12 mouse cellular contexts compared by ENCODE assay signal in genomic region chr1:132472537-132472936, GRCm38 (mm10). TPM values are rescaled to one million over a fixed set of nuclear protein-coding genes. Genes with fewer than 3 reads are reported as not detected.
DNase-seq lines count a peak whose midpoint lies in the region; ATAC-seq and TF ChIP-seq lines count a peak whose summit lies in the region.
"Had no signal": no experiment of that assay in that cellular context is flagged by ENCODE, and none has a peak within 500 bp of the region (broad histone marks: within the 10 kb centered on the region; RNA-seq: fewer than 3 reads in every experiment).

No protein-coding gene starts in this region.

- WGBS in forebrain, postnatal 0 days, result 58% methylated on average over 5 of the region's 5 CpGs
- WGBS in forebrain, embryonic 15.5 days, result 59% methylated on average over 5 of the region's 5 CpGs
- 43% methylated on average over 5 of the region's 5 CpGs for WGBS in lung, adult 2 months
- 54% methylated on average over 5 of the region's 5 CpGs for WGBS in kidney, embryonic 15.5 days

- no peak for ATAC-seq in forebrain, postnatal 0 days
- ATAC-seq in forebrain, embryonic 15.5 days (replicated peaks), result no peak
- no peak for ATAC-seq in kidney, embryonic 15.5 days (replicated peaks; ENCODE audit: low FRiP score)

- peak; percentile 67 for TF ChIP-seq CTCF in forebrain, postnatal 0 days (IDR thresholded peaks at IDR 0.05; ENCODE audit: low read depth)
- 0 out of 2 replicates have a peak, but pooled peaks have one; percentile 2 for TF ChIP-seq CTCF in lung, adult 2 months (IDR thresholded peaks at IDR 0.05; ENCODE audit: insufficient read depth, low read length)

- no peak for TF ChIP-seq POLR2A in lung, adult 2 months (IDR thresholded peaks at IDR 0.05; ENCODE audit: borderline replicate concordance, extremely low read depth, low read depth, low read length)

- H3K4me3 ChIP-seq in forebrain, postnatal 0 days (ENCODE audit: low read depth, low read length), result no peak overlapping the region
- H3K4me3 ChIP-seq in forebrain, embryonic 15.5 days, result no peak overlapping the region
- no peak overlapping the region for H3K4me3 ChIP-seq in lung, adult 2 months (replicated peaks; ENCODE audit: extremely low read depth, low read depth, low read length)
- H3K4me3 ChIP-seq in kidney, embryonic 15.5 days (replicated peaks), result no peak overlapping the region
- H3K4me3 ChIP-seq: limb, embryonic 13.5 days had no signal

- no peak overlapping the region for H3K4me2 ChIP-seq in forebrain, postnatal 0 days (ENCODE audit: low read depth)
- H3K4me2 ChIP-seq in forebrain, embryonic 15.5 days (replicated peaks), result no peak overlapping the region
- H3K4me2 ChIP-seq in kidney, embryonic 15.5 days, result no peak overlapping the region
- H3K4me2 ChIP-seq: limb, embryonic 13.5 days had no signal

- H3K36me3 ChIP-seq in forebrain, postnatal 0 days (ENCODE audit: insufficient read depth), result no peaks in the 10 kb centered on the region
- H3K36me3 ChIP-seq in forebrain, embryonic 15.5 days, result no peaks in the 10 kb centered on the region
- peaks cover 4% of the 10 kb centered on the region; the same call in 1 of the 2 replicates for H3K36me3 ChIP-seq in kidney, embryonic 15.5 days
- H3K36me3 ChIP-seq: limb, embryonic 13.5 days had no signal

- 0 out of 2 replicates have a peak, but pooled peaks cover 3% of the 10 kb centered on the region for H3K4me1 ChIP-seq in forebrain, postnatal 0 days (ENCODE audit: insufficient read depth)
- H3K4me1 ChIP-seq in forebrain, embryonic 15.5 days, result peaks cover 13% of the 10 kb centered on the region
- H3K4me1 ChIP-seq in lung, adult 2 months (ENCODE audit: control insufficient read depth, insufficient read depth, low read length), result peaks cover 4% of the 10 kb centered on the region
- H3K4me1 ChIP-seq in kidney, embryonic 15.5 days, result peaks cover 8% of the 10 kb centered on the region; the same call in 1 of the 2 replicates

- DNase-seq in forebrain, postnatal 0 days, result peak; percentile 36
- DNase-seq in lung, adult 2 months, result no peak
- DNase-seq in lung, postnatal 14 days, result no peak
- DNase-seq in Muller cell, postnatal 12 days (ENCODE audit: inconsistent ontology term), result peak; percentile 14
- peak; percentile 58 for DNase-seq in retina, postnatal 1 day
- DNase-seq in spleen, postnatal 10 days (ENCODE audit: low spot score in 2 of 2), result no peak
- DNase-seq: adrenal gland, postnatal 10 days; gastrocnemius, postnatal 10 days; right cerebral cortex, adult 18-20 months had no signal

- no peaks in the 10 kb centered on the region for H3K27me3 ChIP-seq in forebrain, postnatal 0 days (ENCODE audit: insufficient read depth, low read length)
- H3K27me3 ChIP-seq in forebrain, embryonic 15.5 days, result no peaks in the 10 kb centered on the region
- no peaks in the 10 kb centered on the region for H3K27me3 ChIP-seq in kidney, embryonic 15.5 days
- H3K27me3 ChIP-seq: limb, embryonic 13.5 days had no signal

- no peak overlapping the region for H3K27ac ChIP-seq in forebrain, postnatal 0 days (ENCODE audit: low read depth, low read length)
- no peak overlapping the region for H3K27ac ChIP-seq in forebrain, embryonic 15.5 days (replicated peaks)
- no peak overlapping the region for H3K27ac ChIP-seq in kidney, embryonic 15.5 days
- H3K27ac ChIP-seq: limb, embryonic 13.5 days had no signal

- no peaks in the 10 kb centered on the region for H3K9me3 ChIP-seq in forebrain, postnatal 0 days (ENCODE audit: low read length)
- no peaks in the 10 kb centered on the region for H3K9me3 ChIP-seq in forebrain, embryonic 15.5 days
- no peaks in the 10 kb centered on the region for H3K9me3 ChIP-seq in kidney, embryonic 15.5 days (replicated peaks)
- H3K9me3 ChIP-seq: limb, embryonic 13.5 days had no signal

- H3K9ac ChIP-seq in forebrain, postnatal 0 days, result no peak overlapping the region
- no peak overlapping the region for H3K9ac ChIP-seq in forebrain, embryonic 15.5 days (replicated peaks)
- no peak overlapping the region for H3K9ac ChIP-seq in kidney, embryonic 15.5 days
- H3K9ac ChIP-seq: limb, embryonic 13.5 days had no signal

RNA-seq across cellular contexts. Expression of gene Rbbp5, which starts 4.6 kb away (rescaled TPM):
- total RNA-seq in forebrain, postnatal 0 days (2014; rRNA removed), result 33.6 and 33.7 TPM in 2 replicates
- 22.8 and 24.7 TPM in 2 replicates for polyA plus RNA-seq in forebrain, postnatal 0 days (2015; fragmentation: Nextera tagmentation; extraction: Ambion mirVana)
- 54.9 and 55.5 TPM in 2 replicates for polyA plus RNA-seq in forebrain, embryonic 15.5 days (2015; fragmentation: Nextera tagmentation; extraction: Ambion mirVana)
- polyA plus RNA-seq in lung, adult 2 months (2012; rRNA removed), result 11.7 and 20.8 TPM in 2 replicates
- polyA plus RNA-seq in kidney, embryonic 15.5 days (2015; fragmentation: Nextera tagmentation; extraction: Ambion mirVana), result 48.1 and 49.7 TPM in 2 replicates

RNA-seq across cellular contexts. Expression of gene Tmem81, which starts 33.5 kb away (rescaled TPM):
- total RNA-seq in forebrain, postnatal 0 days (2014; rRNA removed), result 1.6 and 3.0 TPM in 2 replicates
- polyA plus RNA-seq in forebrain, postnatal 0 days (2015; fragmentation: Nextera tagmentation; extraction: Ambion mirVana), result 0.49 and 0.90 TPM in 2 replicates
- polyA plus RNA-seq in forebrain, embryonic 15.5 days (2015; fragmentation: Nextera tagmentation; extraction: Ambion mirVana), result 1.3 and 1.5 TPM in 2 replicates
- polyA plus RNA-seq in lung, adult 2 months (2012; rRNA removed), result 2.4 and 3.5 TPM in 2 replicates
- 1.5 and 1.6 TPM in 2 replicates for polyA plus RNA-seq in kidney, embryonic 15.5 days (2015; fragmentation: Nextera tagmentation; extraction: Ambion mirVana)

RNA-seq across cellular contexts. Expression of gene Dstyk, which starts 55.2 kb away (rescaled TPM):
- total RNA-seq in forebrain, postnatal 0 days (2014; rRNA removed), result 18.3 and 18.9 TPM in 2 replicates
- polyA plus RNA-seq in forebrain, postnatal 0 days (2015; fragmentation: Nextera tagmentation; extraction: Ambion mirVana), result 4.8 and 6.0 TPM in 2 replicates
- 11.3 and 13.2 TPM in 2 replicates for polyA plus RNA-seq in forebrain, embryonic 15.5 days (2015; fragmentation: Nextera tagmentation; extraction: Ambion mirVana)
- 14.9 and 17.7 TPM in 2 replicates for polyA plus RNA-seq in lung, adult 2 months (2012; rRNA removed)
- 15.2 and 15.5 TPM in 2 replicates for polyA plus RNA-seq in kidney, embryonic 15.5 days (2015; fragmentation: Nextera tagmentation; extraction: Ambion mirVana)

Comparison
In these comparisons a context has a peak if more than half of its experiments do, and no peak if none do; other contexts are left out.
1. DNase-seq: peak in forebrain, postnatal 0 days (single experiment), Muller cell, postnatal 12 days (single experiment) and retina, postnatal 1 day (single experiment); none in lung, adult 2 months (single experiment), lung, postnatal 14 days (single experiment) and spleen, postnatal 10 days (0 of 2).